Mouse (Mus musculus): ENCODE results near the gene Slpi. TPM values are rescaled to one million over a fixed set of nuclear protein-coding genes. Genes with fewer than 3 reads are reported as not detected.

The Slpi gene
- polyA plus RNA-seq, 1 experiment, result 1.6 TPM

DNA sequence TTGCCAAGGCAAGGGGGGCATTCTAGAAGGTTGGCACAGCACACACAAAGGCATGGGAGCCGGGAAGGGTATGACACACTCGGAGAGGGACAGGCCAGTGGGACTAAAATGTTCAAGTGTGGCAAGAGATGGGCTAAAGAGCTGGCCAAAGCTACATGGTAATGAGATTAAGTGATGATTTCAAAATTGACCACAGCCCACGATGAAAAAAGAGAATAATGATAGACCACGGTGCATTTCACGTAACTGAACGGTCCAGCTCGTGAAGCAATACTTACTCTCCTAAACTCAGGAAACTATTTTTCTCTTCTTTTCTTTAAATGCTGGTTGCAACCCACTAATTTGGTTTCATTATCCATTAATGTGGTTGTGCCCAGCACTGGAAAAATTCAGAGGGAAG lies 7.2 kb upstream of the Slpi start:
- no peak overlapping the region for H3K4me3 ChIP-seq (ENCODE audit: low read depth, low read length)
- no peaks in the 10 kb centered on the region for H3K36me3 ChIP-seq (ENCODE audit: control insufficient read depth, insufficient read depth, low read length, poor library complexity, severe bottlenecking)
- H3K9me3 ChIP-seq (replicated peaks; ENCODE audit: control insufficient read depth, insufficient read depth, low read length, poor library complexity, severe bottlenecking), result no peaks in the 10 kb centered on the region; the same call in 1 of the 2 replicates
- no peak for TF ChIP-seq EP300 (IDR thresholded peaks at IDR 0.05; ENCODE audit: insufficient read depth, low read depth, low read length)
- no peak for TF ChIP-seq POLR2A (IDR thresholded peaks at IDR 0.05; ENCODE audit: insufficient read depth, low read length)
- no peak overlapping the region for H3K9ac ChIP-seq (ENCODE audit: low read depth, poor library complexity, severe bottlenecking)
- no peaks in the 10 kb centered on the region for H3K4me1 ChIP-seq (ENCODE audit: control insufficient read depth, insufficient read depth, low read length)
- H3K27me3 ChIP-seq (ENCODE audit: control insufficient read depth, insufficient read depth, low read length, poor library complexity, severe bottlenecking), result no peaks in the 10 kb centered on the region; the same call in 1 of the 2 replicates
- H3K27ac ChIP-seq (ENCODE audit: insufficient read depth, low read length), result no peak overlapping the region

- H3K9me3 ChIP-seq (replicated peaks; ENCODE audit: control insufficient read depth, insufficient read depth, low read length, poor library complexity, severe bottlenecking), result no peaks in the 10 kb centered on the region; the same call in 1 of the 2 replicates
- H3K9ac ChIP-seq (ENCODE audit: low read depth, poor library complexity, severe bottlenecking), result no peak overlapping the region
- H3K4me3 ChIP-seq (ENCODE audit: low read depth, low read length), result peak overlapping the region; percentile 0; the same call in 1 of the 2 replicates
- H3K27me3 ChIP-seq (ENCODE audit: control insufficient read depth, insufficient read depth, low read length, poor library complexity, severe bottlenecking), result no peaks in the 10 kb centered on the region
- TF ChIP-seq EP300 (IDR thresholded peaks at IDR 0.05; ENCODE audit: insufficient read depth, low read depth, low read length) (no peak), POLR2A (IDR thresholded peaks at IDR 0.05; ENCODE audit: insufficient read depth, low read length) (no peak), CTCF (IDR thresholded peaks at IDR 0.05; ENCODE audit: low read depth, low read length) (no peak)
- no peak overlapping the region for H3K27ac ChIP-seq (ENCODE audit: insufficient read depth, low read length)
- H3K4me1 ChIP-seq (ENCODE audit: control insufficient read depth, insufficient read depth, low read length), result no peaks in the 10 kb centered on the region
- H3K36me3 ChIP-seq (ENCODE audit: control insufficient read depth, insufficient read depth, low read length, poor library complexity, severe bottlenecking), result no peaks in the 10 kb centered on the region
These were observed 4.2 kb upstream of the Slpi start for GRCm38 (mm10) chr2:164393126-164393525.

DNA sequence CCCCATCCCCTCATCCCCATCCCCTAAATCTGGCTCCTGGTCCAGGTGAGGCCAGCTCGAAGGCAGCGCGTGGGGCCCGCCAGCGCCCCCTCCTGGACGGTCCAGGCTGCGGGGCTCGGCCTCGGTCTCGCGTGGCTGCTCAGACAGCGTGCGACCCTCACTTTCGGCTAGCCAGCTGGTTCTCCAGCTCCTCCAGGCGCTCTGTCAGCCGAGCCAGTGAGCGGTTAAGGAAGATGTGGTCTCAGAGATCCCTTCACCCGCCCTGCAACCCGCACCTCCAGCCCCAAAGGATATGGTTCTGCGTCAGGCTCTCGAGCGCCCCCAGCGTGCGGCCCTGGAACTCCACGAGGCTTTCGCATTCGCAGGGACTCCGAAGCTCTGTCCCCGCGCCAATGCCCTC lies 604 bp upstream of the Slpi start:
- Histone ChIP-seq H3K27ac (ENCODE audit: insufficient read depth, low read length) (no peak overlapping the region), H3K36me3 (ENCODE audit: control insufficient read depth, insufficient read depth, low read length, poor library complexity, severe bottlenecking) (no peaks in the 10 kb centered on the region), H3K9me3 (replicated peaks; ENCODE audit: control insufficient read depth, insufficient read depth, low read length, poor library complexity, severe bottlenecking) (no peaks in the 10 kb centered on the region), H3K9ac (ENCODE audit: low read depth, poor library complexity, severe bottlenecking) (peak overlapping the region; percentile 12), H3K27me3 (ENCODE audit: control insufficient read depth, insufficient read depth, low read length, poor library complexity, severe bottlenecking) (no peaks in the 10 kb centered on the region), H3K4me1 (ENCODE audit: control insufficient read depth, insufficient read depth, low read length) (peaks cover 2% of the 10 kb centered on the region), H3K4me3 (ENCODE audit: low read depth, low read length) (peak overlapping the region; percentile 64)
- TF ChIP-seq EP300 (IDR thresholded peaks at IDR 0.05; ENCODE audit: insufficient read depth, low read depth, low read length), result no peak
- peak; percentile 59 for TF ChIP-seq CTCF (IDR thresholded peaks at IDR 0.05; ENCODE audit: low read depth, low read length)

- H3K27me3 ChIP-seq (ENCODE audit: control insufficient read depth, insufficient read depth, low read length, poor library complexity, severe bottlenecking), result no peaks in the 10 kb centered on the region
These were observed 1.9 kb downstream of the Slpi start for GRCm38 (mm10) chr2:164386953-164387352.

DNA sequence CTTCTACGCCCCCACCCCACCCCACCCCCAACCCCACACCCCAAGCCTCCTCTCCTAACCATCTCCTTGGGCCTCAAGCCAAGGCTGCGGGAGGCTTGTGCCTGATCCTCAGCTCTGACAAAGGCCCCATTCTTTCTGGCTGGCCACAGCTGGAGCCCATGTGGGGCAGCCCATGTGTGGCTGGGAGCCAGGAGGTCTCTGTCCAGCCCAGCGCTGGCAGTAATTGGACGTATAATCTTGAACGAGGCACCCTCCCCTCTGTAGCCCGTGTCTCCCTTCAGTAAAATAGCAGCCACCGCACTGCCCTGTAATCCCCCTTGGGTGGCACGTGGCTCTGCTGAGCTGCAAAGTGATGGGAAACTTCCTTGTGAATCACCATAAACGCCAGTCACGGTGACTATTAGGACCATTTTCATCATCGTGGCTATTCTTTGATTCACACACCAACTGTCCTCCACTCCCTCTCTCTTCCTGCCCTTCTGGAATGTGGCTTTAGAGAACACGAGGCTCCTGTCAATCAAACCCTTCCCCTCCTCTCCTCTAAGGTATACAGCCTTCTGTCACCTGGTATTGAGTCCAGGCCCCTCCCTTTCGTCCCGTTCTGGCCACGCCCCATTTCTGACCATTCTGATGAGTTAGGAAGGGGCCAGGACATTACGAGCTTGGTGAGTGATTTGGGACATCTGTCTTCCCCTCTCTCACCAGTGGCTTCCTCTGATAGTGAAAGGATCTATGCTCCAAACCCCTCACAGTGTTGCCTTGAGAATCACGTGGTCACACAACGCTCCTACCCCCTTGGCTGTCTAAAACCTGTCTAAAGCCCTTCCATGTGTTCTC lies 2.8 kb downstream of the Slpi start:
- no peak overlapping the region for H3K9ac ChIP-seq (ENCODE audit: low read depth, poor library complexity, severe bottlenecking)
- H3K36me3 ChIP-seq (ENCODE audit: control insufficient read depth, insufficient read depth, low read length, poor library complexity, severe bottlenecking), result no peaks in the 10 kb centered on the region
- TF ChIP-seq CTCF (IDR thresholded peaks at IDR 0.05; ENCODE audit: low read depth, low read length) (no peak), POLR2A (IDR thresholded peaks at IDR 0.05; ENCODE audit: insufficient read depth, low read length) (no peak), EP300 (IDR thresholded peaks at IDR 0.05; ENCODE audit: insufficient read depth, low read depth, low read length) (no peak)
- no peak overlapping the region for H3K27ac ChIP-seq (ENCODE audit: insufficient read depth, low read length)
- H3K4me1 ChIP-seq (ENCODE audit: control insufficient read depth, insufficient read depth, low read length), result peaks cover 2% of the 10 kb centered on the region
- H3K9me3 ChIP-seq (replicated peaks; ENCODE audit: control insufficient read depth, insufficient read depth, low read length, poor library complexity, severe bottlenecking), result no peaks in the 10 kb centered on the region
- H3K4me3 ChIP-seq (ENCODE audit: low read depth, low read length), result peak overlapping the region; percentile 24; the same call in 1 of the 2 replicates
- H3K27me3 ChIP-seq (ENCODE audit: control insufficient read depth, insufficient read depth, low read length, poor library complexity, severe bottlenecking), result no peaks in the 10 kb centered on the region

More at GRCm38 (mm10) chr2:164386953-164387352, 1.9 kb downstream of the Slpi start:
- no peaks in the 10 kb centered on the region for H3K36me3 ChIP-seq (ENCODE audit: control insufficient read depth, insufficient read depth, low read length, poor library complexity, severe bottlenecking)
- no peak overlapping the region for H3K9ac ChIP-seq (ENCODE audit: low read depth, poor library complexity, severe bottlenecking)
- no peaks in the 10 kb centered on the region for H3K9me3 ChIP-seq (replicated peaks; ENCODE audit: control insufficient read depth, insufficient read depth, low read length, poor library complexity, severe bottlenecking)
- TF ChIP-seq POLR2A (IDR thresholded peaks at IDR 0.05; ENCODE audit: insufficient read depth, low read length) (no peak), CTCF (IDR thresholded peaks at IDR 0.05; ENCODE audit: low read depth, low read length) (peak; percentile 90), EP300 (IDR thresholded peaks at IDR 0.05; ENCODE audit: insufficient read depth, low read depth, low read length) (no peak)
- H3K27ac ChIP-seq (ENCODE audit: insufficient read depth, low read length), result no peak overlapping the region
- H3K4me3 ChIP-seq (ENCODE audit: low read depth, low read length), result no peak overlapping the region
- peaks cover 2% of the 10 kb centered on the region for H3K4me1 ChIP-seq (ENCODE audit: control insufficient read depth, insufficient read depth, low read length)

DNA sequence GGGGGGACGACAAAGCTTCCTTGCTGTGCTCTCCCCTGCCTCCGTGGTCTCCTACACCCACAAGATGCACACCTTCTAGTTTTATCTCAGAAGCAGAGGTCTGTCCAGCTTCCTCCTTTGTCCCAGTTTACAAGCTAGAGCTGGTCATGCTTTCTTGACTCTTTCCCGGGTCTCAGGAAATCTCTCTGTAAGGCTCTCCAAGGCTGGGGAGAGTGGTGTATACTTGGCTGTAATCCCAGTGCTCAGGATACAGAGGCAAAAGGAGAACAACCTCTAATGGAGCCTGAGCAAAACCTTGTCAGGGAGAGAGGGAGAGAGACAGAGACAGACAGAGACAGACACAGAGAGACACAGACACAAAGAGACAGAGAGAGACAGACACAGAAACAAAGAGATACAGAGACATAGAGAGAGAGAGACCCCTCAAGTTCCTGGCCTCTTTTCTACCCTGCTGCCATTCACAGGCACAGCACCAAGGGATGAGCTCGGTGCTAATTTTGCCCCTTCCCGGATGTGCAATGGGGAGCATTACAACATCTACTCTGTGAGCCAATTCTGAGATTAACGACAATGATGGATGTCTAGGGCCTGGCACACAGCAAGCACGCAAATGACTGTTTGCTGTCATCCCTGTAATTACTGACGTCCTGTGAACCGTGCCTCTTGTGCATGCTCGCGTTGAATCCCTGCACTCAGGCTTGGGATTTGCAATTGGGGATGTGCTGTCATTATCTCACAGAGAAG lies 5.1 kb downstream of the Slpi start:
- Histone ChIP-seq H3K9me3 (replicated peaks; ENCODE audit: control insufficient read depth, insufficient read depth, low read length, poor library complexity, severe bottlenecking) (no peaks in the 10 kb centered on the region), H3K27me3 (ENCODE audit: control insufficient read depth, insufficient read depth, low read length, poor library complexity, severe bottlenecking) (no peaks in the 10 kb centered on the region), H3K9ac (ENCODE audit: low read depth, poor library complexity, severe bottlenecking) (no peak overlapping the region), H3K4me3 (ENCODE audit: low read depth, low read length) (no peak overlapping the region), H3K27ac (ENCODE audit: insufficient read depth, low read length) (no peak overlapping the region), H3K4me1 (ENCODE audit: control insufficient read depth, insufficient read depth, low read length) (peaks cover 2% of the 10 kb centered on the region), H3K36me3 (ENCODE audit: control insufficient read depth, insufficient read depth, low read length, poor library complexity, severe bottlenecking) (no peaks in the 10 kb centered on the region)
- TF ChIP-seq EP300 (IDR thresholded peaks at IDR 0.05; ENCODE audit: insufficient read depth, low read depth, low read length) (no peak), CTCF (IDR thresholded peaks at IDR 0.05; ENCODE audit: low read depth, low read length) (no peak), POLR2A (IDR thresholded peaks at IDR 0.05; ENCODE audit: insufficient read depth, low read length) (no peak)
